Mouse (Mus musculus) urinary bladder, postnatal 25 days (tissue): Measurements from ENCODE around the gene 2010111I01Rik.
"Not testable (repeated sequence)": the region's sequence is repeated elsewhere in the genome, so short reads cannot be mapped to it uniquely, and the experiment has no call there.

ENCODE experiments used
- DNase-seq: peaks from one replicate; pipeline ENCODE4 v3.0.0; 2022; ENCODE audit warnings: low spot score

The 2010111I01Rik gene

GRCm38 (mm10) chr13:63319814-63320213 is 355.1 kb downstream of the 2010111I01Rik start:
- DNase-seq: no peak

- no peak for DNase-seq
Measured at GRCm38 (mm10) chr13:63321689-63322088, 357.0 kb downstream of the 2010111I01Rik start.

GRCm38 (mm10) chr13:63322756-63323155 is 358.1 kb downstream of the 2010111I01Rik start:
- no peak for DNase-seq

- DNase-seq: no peak
Measured at GRCm38 (mm10) chr13:63323286-63324075, 358.8 kb downstream of the 2010111I01Rik start.

- DNase-seq: no peak
Measured at GRCm38 (mm10) chr13:63324311-63324710, 359.6 kb downstream of the 2010111I01Rik start.

- DNase-seq: no peak
Measured at GRCm38 (mm10) chr13:63324978-63325848, 360.5 kb downstream of the 2010111I01Rik start.

- no peak for DNase-seq
Measured at GRCm38 (mm10) chr13:63326015-63326414, 361.3 kb downstream of the 2010111I01Rik start.

GRCm38 (mm10) chr13:63330236-63330860 is 365.7 kb downstream of the 2010111I01Rik start:
- no peak for DNase-seq

- DNase-seq: peak; percentile 63
Measured at GRCm38 (mm10) chr13:63331379-63331778, 366.7 kb downstream of the 2010111I01Rik start.

- DNase-seq: no peak
Measured at GRCm38 (mm10) chr13:63332576-63333300, 368.0 kb downstream of the 2010111I01Rik start.

- no peak for DNase-seq
Measured at GRCm38 (mm10) chr13:63335421-63336134, 370.9 kb downstream of the 2010111I01Rik start.

GRCm38 (mm10) chr13:63336335-63336734 is 371.6 kb downstream of the 2010111I01Rik start:
- DNase-seq: no peak

GRCm38 (mm10) chr13:63337239-63337960 is 372.7 kb downstream of the 2010111I01Rik start:
- DNase-seq: no peak

- DNase-seq: no peak
Measured at GRCm38 (mm10) chr13:63339946-63340345, 375.3 kb downstream of the 2010111I01Rik start.

GRCm38 (mm10) chr13:63342781-63343180 is 378.1 kb downstream of the 2010111I01Rik start:
- no peak for DNase-seq

- DNase-seq: no peak
Measured at GRCm38 (mm10) chr13:63344481-63344880, 379.8 kb downstream of the 2010111I01Rik start.

- DNase-seq: no peak
Measured at GRCm38 (mm10) chr13:63345476-63346225, 381.0 kb downstream of the 2010111I01Rik start.

- no peak for DNase-seq
Measured at GRCm38 (mm10) chr13:63347639-63348038, 382.9 kb downstream of the 2010111I01Rik start.

GRCm38 (mm10) chr13:63350076-63350475 is 385.4 kb downstream of the 2010111I01Rik start:
- no peak for DNase-seq

- not testable (repeated sequence) for DNase-seq
Measured at GRCm38 (mm10) chr13:63353312-63353711, 388.6 kb downstream of the 2010111I01Rik start.
